Mouse (Mus musculus) stomach, postnatal 0 days (tissue): ENCODE data around the gene Atp6v1b1.

Experiments used
- CTCF ChIP-seq: IDR thresholded peaks from 2 replicates; pipeline ENCODE4 v1.5.1; 2016; ENCODE audit warnings: antibody characterized with exemption, low read depth, mild to moderate bottlenecking, moderate library complexity
- EP300 ChIP-seq: optimal IDR thresholded peaks from 2 replicates; pipeline ENCODE3; 2016; ENCODE audit warnings: antibody characterized with exemption

- TF ChIP-seq CTCF (no peak), EP300 (no peak)
Measured at GRCm38 (mm10) chr6:83768485-83768884, 25.7 kb downstream of the Atp6v1b1 start.
